Mouse (Mus musculus) frontal cortex, postnatal 36 days (tissue): ENCODE measurements around the gene Ddx23.

ENCODE experiments used
- DNase-seq, 2 experiments: peaks; one replicate each; pipeline ENCODE4 v3.0.0; 2022; ENCODE audit warnings: low spot score in 2 of 2

Ddx23 gene

GRCm38 (mm10) chr15:98632921-98633320, 29.8 kb downstream of the Ddx23 start:
- no peak for DNase-seq

DNA sequence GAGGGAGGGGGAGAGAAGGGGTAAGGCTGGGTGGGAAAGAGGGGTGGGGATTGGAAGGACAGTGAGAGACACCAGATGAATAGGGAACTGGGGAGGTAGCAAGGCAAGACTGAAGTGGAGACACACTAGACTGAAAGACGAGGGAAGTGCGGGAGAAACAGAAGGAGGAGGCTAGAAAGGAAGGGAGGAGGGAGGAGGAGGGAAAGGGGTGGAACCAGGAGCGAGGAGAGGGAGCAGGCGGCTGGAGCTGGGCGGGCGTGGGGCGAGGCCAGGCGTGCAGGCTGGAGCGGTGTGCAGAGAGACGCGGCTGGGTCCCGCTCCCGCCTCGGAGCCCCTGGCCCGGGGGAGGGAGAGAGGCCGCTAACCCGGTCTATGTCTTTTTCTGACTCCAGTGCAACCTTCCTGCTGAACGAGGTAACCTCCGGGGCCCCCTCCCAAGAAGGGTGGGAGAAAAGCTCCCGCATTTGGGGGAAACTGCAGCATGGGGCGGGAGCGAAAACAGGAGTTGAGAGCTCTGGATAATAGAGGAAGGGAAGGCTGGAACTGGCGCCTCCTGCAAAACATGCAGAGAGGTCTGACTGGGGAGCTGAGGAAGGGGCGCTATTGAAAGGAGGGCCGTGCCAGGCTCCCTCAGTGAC, 30.5 kb downstream of the Ddx23 start:
- peak in 1 of 2 experiments; percentile 59 for DNase-seq

- DNase-seq: peak in 1 of 2 experiments; percentile 40
Measured at GRCm38 (mm10) chr15:98631493-98631892, 31.2 kb downstream of the Ddx23 start.

GRCm38 (mm10) chr15:98630540-98630939, 32.2 kb downstream of the Ddx23 start, which contains the start of gene Cacnb3:
Gene Cacnb3, plus strand, starts transcription at chr15:98630840.
- no peak for DNase-seq

GRCm38 (mm10) chr15:98629464-98629863, 33.2 kb downstream of the Ddx23 start:
- no peak for DNase-seq

GRCm38 (mm10) chr15:98628589-98629254, 34.0 kb downstream of the Ddx23 start:
- no peak for DNase-seq

- no peak for DNase-seq
Measured at GRCm38 (mm10) chr15:98626487-98627212, 36.0 kb downstream of the Ddx23 start.

DNA sequence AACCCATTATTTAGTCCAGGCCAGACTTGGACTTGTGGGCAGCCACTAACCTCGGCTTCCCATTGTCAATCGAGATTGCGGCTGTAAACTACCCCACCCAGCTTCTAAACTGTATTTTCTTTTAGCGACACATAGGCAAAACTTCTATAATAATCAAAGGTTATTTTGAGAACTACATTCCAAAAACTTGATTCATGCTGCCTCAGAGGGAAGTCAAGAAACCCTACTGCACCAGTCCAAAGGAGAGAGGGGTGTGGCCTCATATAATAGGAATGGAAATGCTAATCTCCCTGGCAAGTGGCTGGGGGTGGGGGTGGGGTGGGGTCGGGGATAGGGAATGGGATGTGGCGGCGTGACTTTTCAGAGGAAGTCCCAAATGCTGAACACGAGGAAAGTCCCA, 36.6 kb downstream of the Ddx23 start:
- no peak for DNase-seq

DNA sequence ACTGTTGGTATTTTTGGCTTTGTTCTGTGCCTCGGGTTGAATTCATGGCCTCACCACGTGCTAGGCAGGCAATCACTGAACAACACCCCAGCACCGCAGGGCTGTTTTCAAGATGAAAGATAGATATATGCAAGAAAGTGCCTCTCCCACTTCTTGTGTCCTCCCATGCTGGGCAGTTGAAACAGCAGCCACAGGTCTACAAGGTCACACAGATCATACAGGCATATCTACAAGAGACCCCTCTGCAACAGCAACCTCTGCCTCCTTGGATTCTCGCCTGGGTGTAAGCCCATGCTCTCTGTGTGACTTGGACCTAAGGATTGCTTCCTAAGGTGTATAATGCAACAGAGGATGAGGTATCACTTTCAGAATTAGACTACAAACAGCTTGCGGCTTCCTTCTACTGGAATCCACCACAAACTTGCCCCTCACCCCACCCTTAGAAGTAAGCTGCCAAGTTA, 39.3 kb downstream of the Ddx23 start:
- no peak for DNase-seq

DNA sequence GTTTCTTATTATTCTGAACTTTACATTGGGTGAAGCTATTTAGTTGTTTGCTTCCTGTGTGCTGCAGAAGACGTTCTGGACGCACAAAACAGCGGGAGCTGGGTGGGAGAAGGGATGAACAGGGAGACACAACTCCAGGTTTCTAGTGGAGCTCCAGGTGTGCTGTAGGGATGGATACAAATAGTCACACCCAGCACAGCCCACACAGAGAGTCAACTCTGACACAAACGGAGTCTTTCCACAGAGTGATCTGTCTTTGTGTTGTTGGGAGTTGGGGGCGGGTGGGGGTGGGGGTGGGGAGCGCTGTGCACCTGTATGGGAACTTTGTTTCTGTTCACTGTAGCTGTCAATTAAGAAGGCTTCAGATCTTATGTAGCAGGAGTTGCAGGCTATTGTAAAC, 40.0 kb downstream of the Ddx23 start:
- no peak for DNase-seq

- no peak for DNase-seq
Measured at GRCm38 (mm10) chr15:98622199-98622598, 40.5 kb downstream of the Ddx23 start.

DNA sequence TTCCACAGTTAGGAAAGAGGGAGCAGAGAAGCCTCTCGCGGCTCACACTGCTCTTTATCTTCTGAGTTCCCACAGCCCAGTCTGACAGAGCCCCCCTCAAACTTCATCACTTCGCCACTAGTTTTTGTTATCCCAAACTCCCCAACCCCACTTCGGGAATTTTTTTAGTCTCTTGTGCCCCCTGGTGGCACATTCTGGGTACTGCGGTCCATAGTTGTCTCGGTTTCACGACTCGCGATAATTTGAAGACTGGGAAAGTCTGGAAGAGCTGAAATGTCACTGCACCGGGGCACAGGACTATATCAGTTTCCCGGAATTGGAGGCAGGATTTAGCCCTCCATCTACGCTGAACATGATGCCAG, 45.5 kb downstream of the Ddx23 start:
- DNase-seq: peak; percentile 80 to 81

DNA sequence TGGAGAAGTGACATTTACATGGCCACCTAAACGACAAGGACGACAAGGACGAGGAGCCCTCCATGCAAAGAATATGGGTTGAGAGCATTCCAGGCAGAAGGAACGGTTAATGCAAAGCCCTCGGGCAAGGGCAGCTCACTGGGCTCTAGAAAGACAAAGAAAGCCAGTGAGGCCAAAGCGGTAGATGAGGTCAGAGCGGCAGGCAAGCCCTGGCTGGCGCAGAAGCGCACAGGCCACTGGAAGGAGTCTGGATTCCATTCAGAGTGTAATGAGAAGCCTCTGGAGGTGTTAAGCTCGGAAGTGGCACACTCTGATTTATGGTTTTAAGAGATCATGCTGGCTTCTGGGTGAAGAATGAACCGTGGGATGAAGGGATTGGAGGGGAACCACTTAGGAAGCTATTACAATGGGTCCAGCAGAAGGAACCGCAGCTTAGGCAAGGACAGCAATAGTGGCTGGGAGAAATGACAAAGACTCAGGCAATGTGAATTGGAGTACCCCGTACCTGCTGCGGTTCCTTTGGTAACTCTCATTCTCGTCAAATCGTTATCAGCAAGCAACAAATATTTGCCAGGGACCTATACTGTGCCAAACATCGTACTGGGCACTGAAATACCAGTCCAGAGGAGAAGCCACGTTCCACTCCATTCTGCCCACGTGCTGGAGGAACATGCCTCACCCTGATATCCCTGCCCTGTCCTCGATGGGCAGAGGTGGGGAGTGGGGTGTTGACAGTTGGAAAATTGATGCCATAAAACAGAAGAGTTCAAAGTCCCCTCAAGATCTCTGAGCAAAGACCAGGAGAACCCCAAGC, 46.1 kb downstream of the Ddx23 start:
- DNase-seq: no peak

DNA sequence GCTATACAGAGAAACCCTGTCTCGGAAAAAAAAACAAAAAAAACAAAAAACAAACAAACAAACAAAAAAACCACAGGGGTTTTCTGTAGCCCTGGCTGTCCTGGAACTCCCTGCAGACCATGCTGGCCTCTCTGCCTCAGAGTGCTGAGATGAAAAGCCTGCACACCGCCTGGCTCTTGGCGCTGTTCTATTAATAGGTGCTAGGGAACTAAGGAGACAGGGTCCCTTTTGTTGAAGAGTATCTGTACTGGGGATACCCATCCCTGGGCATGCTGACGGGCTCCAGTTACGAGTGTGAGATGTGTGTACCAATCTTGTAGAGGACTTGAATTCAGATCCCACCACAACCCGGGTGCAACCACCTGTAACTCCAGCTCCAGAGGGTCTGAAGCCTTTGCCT, 46.9 kb downstream of the Ddx23 start:
- no peak for DNase-seq

DNA sequence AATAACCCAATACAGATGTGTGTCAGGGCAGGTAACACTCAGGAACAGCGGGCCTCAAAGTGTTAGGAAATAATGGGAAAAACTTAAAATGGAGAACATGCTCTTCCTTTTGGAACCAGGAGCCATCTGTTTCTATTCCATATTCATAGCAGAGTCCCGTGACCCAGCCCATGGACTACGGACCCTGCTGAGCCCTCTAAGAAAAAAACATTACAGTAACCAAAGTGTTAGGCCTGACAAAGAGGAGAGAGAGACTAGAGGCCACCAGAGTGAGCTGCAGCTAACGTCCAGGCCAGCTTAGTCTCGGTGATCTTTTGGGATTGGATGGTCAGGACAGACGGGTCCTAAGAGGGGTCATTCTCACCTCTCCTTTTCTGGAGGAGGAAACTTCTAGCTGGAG, 47.7 kb downstream of the Ddx23 start:
- no peak for DNase-seq

DNA sequence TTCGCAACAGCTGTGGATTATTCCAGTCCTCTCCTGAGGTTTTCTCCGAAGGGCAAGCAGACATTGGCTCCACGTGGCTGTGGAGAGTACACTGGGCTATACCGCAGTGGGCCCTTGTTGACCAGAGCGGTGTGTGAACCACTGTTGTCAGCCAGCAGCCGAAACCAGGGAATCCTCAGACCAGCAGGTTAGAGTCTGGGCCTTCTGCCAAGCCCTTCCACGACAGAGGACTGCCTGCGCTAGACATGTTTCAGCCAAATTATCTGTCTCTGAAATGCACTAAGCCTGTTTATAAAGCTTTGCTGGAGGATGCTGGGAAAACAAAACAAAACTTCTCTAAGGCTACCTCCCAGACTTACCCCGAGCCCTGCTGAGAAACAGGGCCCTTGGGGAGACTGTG, 48.1 kb downstream of the Ddx23 start:
- DNase-seq: no peak

- no peak for DNase-seq
Measured at GRCm38 (mm10) chr15:98612229-98612628, 50.5 kb downstream of the Ddx23 start.

DNA sequence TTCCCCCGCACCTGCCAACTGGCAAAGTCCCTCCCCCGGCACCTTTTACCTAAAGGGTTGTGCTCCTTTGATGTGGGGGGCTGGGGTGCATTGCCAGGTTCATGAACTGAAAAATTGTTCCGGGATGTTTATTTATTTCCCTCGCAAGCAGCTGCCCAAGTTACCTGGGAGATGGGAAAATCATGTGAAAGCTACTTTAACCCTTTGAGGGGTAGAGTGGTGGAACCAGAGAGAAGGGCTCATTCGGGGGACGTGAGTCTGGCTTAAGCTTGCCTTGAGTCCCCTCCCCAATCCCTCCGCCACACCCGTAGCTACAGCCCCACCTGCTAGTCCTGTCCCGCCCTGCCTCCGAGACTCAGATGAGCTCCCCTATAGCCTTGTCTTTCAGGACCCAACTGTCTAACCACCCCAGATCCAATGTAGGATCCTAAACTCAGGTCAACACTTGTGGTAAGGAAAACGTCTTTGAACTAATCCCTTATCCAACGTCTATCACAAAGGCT, 52.5 kb downstream of the Ddx23 start:
- no peak for DNase-seq

- peak; percentile 74 to 77 for DNase-seq
Measured at GRCm38 (mm10) chr15:98609331-98610130, 53.2 kb downstream of the Ddx23 start, which contains the start of gene Adcy6. Gene Adcy6, minus strand, starts transcription at chr15:98610076.

- no peak for DNase-seq
Measured at GRCm38 (mm10) chr15:98608784-98609250, 53.9 kb downstream of the Ddx23 start.
